8 mouse cellular contexts compared by ENCODE assay signal in the genomic region with DNA sequence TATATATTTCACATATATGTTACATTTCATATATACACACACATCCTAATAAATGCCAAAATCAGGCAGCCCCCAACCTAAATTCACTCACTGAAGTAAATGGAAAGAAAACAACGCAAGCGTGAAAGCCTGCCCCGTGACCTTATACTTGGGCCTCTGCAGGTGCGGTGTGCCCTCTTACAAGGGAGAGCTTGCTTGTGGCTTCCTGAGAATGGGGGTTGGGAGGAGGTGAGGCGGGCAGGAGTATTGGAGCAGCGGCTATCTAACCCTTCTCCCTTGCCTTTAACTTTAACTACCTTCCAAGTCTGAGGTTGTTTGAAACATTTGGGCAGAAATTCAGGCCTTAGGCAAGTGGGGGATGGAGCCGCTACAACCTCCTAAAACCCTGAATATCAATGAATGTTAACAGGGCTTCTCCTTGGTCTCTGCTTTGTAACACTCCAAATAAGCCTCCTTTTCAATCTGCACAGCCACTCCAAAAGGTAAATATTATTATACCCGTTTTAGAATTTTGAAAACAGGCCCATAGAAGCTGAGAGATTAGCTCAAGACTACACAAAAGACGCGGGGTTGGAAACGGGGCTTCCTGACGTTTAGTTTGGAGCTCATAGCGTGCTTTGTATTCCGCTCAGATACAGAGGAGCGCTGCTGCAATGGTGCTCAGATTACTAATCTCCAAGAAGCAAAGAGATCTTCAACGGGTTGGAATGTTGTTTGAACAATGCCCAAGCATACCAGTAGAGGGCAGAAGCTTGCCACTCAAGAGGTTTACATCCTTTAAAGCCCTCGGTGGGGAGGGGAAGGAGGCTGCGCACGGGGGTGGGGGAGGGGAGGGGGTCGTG. TPM values are rescaled to one million over a fixed set of nuclear protein-coding genes. Genes with fewer than 3 reads are reported as not detected.
A peak's percentile ranks its signal among the peaks of the same experiment; 100 is the strongest.
DNase-seq lines count a peak whose midpoint lies in the region; ATAC-seq lines count a peak whose summit lies in the region.

No protein-coding gene starts in this region.

- 0 out of 2 replicates have a peak, but pooled peaks cover 3% of the 10 kb centered on the region for H3K9me3 ChIP-seq in embryonic facial prominence, embryonic 14.5 days (ENCODE audit: control insufficient read depth, low read length)
- no peaks in the 10 kb centered on the region for H3K9me3 ChIP-seq in heart, embryonic 12.5 days (replicated peaks)
- no peaks in the 10 kb centered on the region for H3K9me3 ChIP-seq in kidney, embryonic 14.5 days (ENCODE audit: control insufficient read depth, low read length)
- H3K9me3 ChIP-seq in limb, embryonic 13.5 days = no peaks in the 10 kb centered on the region

- no peak overlapping the region for H3K9ac ChIP-seq in embryonic facial prominence, embryonic 14.5 days (ENCODE audit: low read depth, low read length)
- H3K9ac ChIP-seq in heart, embryonic 12.5 days = no peak overlapping the region
- no peak overlapping the region for H3K9ac ChIP-seq in kidney, embryonic 14.5 days (ENCODE audit: low read depth, low read length)
- H3K9ac ChIP-seq in limb, embryonic 13.5 days = no peak overlapping the region

- DNase-seq in CD4-positive, CD25-positive, alpha-beta regulatory T cell, adult 2 months (ENCODE audit: low read depth, low spot score) = peak; percentile 88
- DNase-seq in adrenal gland, postnatal 36 days = peak; percentile 33 to 72
- DNase-seq in embryonic facial prominence, embryonic 14.5 days (ENCODE audit: low spot score) = peak; percentile 89
- DNase-seq in neural tube, embryonic 10.5 days (ENCODE audit: extremely low spot score, low spot score) = peak; percentile 66
- DNase-seq in telencephalon, adult 2 months (ENCODE audit: low read depth, low spot score) = peak; percentile 76

- H3K4me3 ChIP-seq in embryonic facial prominence, embryonic 14.5 days (ENCODE audit: low read depth, low read length) = no peak overlapping the region
- no peak overlapping the region for H3K4me3 ChIP-seq in heart, embryonic 12.5 days
- H3K4me3 ChIP-seq in kidney, embryonic 14.5 days (ENCODE audit: low read length) = no peak overlapping the region
- H3K4me3 ChIP-seq in limb, embryonic 13.5 days = no peak overlapping the region

- peak overlapping the region; percentile 31; the same call in 1 of the 2 replicates for H3K4me2 ChIP-seq in embryonic facial prominence, embryonic 14.5 days (ENCODE audit: low read depth, low read length)
- peak overlapping the region; percentile 38; the same call in 1 of the 2 replicates for H3K4me2 ChIP-seq in heart, embryonic 12.5 days
- 0 out of 2 replicates have a peak overlapping the region, but pooled peaks have one; percentile 6 for H3K4me2 ChIP-seq in kidney, embryonic 14.5 days (replicated peaks; ENCODE audit: low read depth, low read length)
- H3K4me2 ChIP-seq in limb, embryonic 13.5 days (replicated peaks) = peak overlapping the region; percentile 16; the same call in 1 of the 2 replicates

- no peak overlapping the region; the same call in 1 of the 2 replicates for H3K27ac ChIP-seq in embryonic facial prominence, embryonic 14.5 days (replicated peaks; ENCODE audit: low read depth, low read length)
- H3K27ac ChIP-seq in heart, embryonic 12.5 days (ENCODE audit: poor library complexity, severe bottlenecking) = no peak overlapping the region
- H3K27ac ChIP-seq in kidney, embryonic 14.5 days (ENCODE audit: low read depth, low read length) = no peak overlapping the region
- no peak overlapping the region for H3K27ac ChIP-seq in limb, embryonic 13.5 days

- WGBS in embryonic facial prominence, embryonic 14.5 days = 19% methylated on average over 17 of the region's 20 CpGs
- WGBS in heart, embryonic 12.5 days = 22% methylated on average over 20 of the region's 20 CpGs
- 20% methylated on average over 19 of the region's 20 CpGs for WGBS in kidney, embryonic 14.5 days
- WGBS in limb, embryonic 13.5 days = 21% methylated on average over 20 of the region's 20 CpGs

- no peaks in the 10 kb centered on the region for H3K36me3 ChIP-seq in embryonic facial prominence, embryonic 14.5 days (ENCODE audit: control insufficient read depth, insufficient read depth, low read length)
- H3K36me3 ChIP-seq in heart, embryonic 12.5 days = no peaks in the 10 kb centered on the region
- no peaks in the 10 kb centered on the region for H3K36me3 ChIP-seq in kidney, embryonic 14.5 days (ENCODE audit: control insufficient read depth, insufficient read depth, low read length)
- H3K36me3 ChIP-seq in limb, embryonic 13.5 days = no peaks in the 10 kb centered on the region

- no peaks in the 10 kb centered on the region; the same call in 1 of the 2 replicates for H3K4me1 ChIP-seq in embryonic facial prominence, embryonic 14.5 days (ENCODE audit: control insufficient read depth, insufficient read depth, low read length)
- peaks cover 9% of the 10 kb centered on the region for H3K4me1 ChIP-seq in heart, embryonic 12.5 days (replicated peaks)
- H3K4me1 ChIP-seq in kidney, embryonic 14.5 days (ENCODE audit: control insufficient read depth, insufficient read depth, low read length) = peaks cover 8% of the 10 kb centered on the region; the same call in 1 of the 2 replicates
- H3K4me1 ChIP-seq in limb, embryonic 13.5 days = peaks cover 5% of the 10 kb centered on the region

- no peaks in the 10 kb centered on the region for H3K27me3 ChIP-seq in embryonic facial prominence, embryonic 14.5 days (replicated peaks; ENCODE audit: control insufficient read depth, insufficient read depth, low read length)
- no peaks in the 10 kb centered on the region for H3K27me3 ChIP-seq in heart, embryonic 12.5 days (replicated peaks)
- no peaks in the 10 kb centered on the region for H3K27me3 ChIP-seq in kidney, embryonic 14.5 days (ENCODE audit: control insufficient read depth, insufficient read depth, low read length)
- no peaks in the 10 kb centered on the region for H3K27me3 ChIP-seq in limb, embryonic 13.5 days

- peak; percentile 70; the same call in 1 of the 2 replicates for ATAC-seq in embryonic facial prominence, embryonic 14.5 days (ENCODE audit: low read depth)
- 0 out of 2 replicates have a peak, but pooled peaks have one; percentile 18 for ATAC-seq in heart, embryonic 12.5 days (ENCODE audit: insufficient number of reproducible peaks, low FRiP score)
- peak; percentile 62; the same call in 1 of the 2 replicates for ATAC-seq in kidney, embryonic 14.5 days (ENCODE audit: low FRiP score, low TSS enrichment)
- ATAC-seq in limb, embryonic 13.5 days (ENCODE audit: low FRiP score, low read depth) = 0 out of 2 replicates have a peak, but pooled peaks have one; percentile 28

RNA-seq across cellular contexts. Expression of gene Lbh, which starts 28.3 kb away (rescaled TPM):
- total RNA-seq in adrenal gland, postnatal 36 days (2021) = 10 to 100 TPM; 24.2 to 29.8 TPM
- 3.2 and 3.5 TPM in 2 replicates for polyA plus RNA-seq in embryonic facial prominence, embryonic 14.5 days (2014; fragmentation: Nextera tagmentation; extraction: Ambion mirVana)
- polyA plus RNA-seq in heart, embryonic 12.5 days (2016; fragmentation: Nextera tagmentation; extraction: Ambion mirVana) = 22.6 and 23.7 TPM in 2 replicates
- polyA plus RNA-seq in kidney, embryonic 14.5 days (2014; fragmentation: Nextera tagmentation; extraction: Ambion mirVana) = 10.5 and 14.2 TPM in 2 replicates
- 3.2 and 3.5 TPM in 2 replicates for polyA plus RNA-seq in limb, embryonic 13.5 days (2015; fragmentation: Nextera tagmentation; extraction: Ambion mirVana)

RNA-seq across cellular contexts. Expression of gene Ypel5, which starts 53.5 kb away (rescaled TPM):
- total RNA-seq in adrenal gland, postnatal 36 days (2021) = 10 to 100 TPM; 73.2 to 75.3 TPM
- polyA plus RNA-seq in embryonic facial prominence, embryonic 14.5 days (2014; fragmentation: Nextera tagmentation; extraction: Ambion mirVana) = 53.9 and 55.2 TPM in 2 replicates
- 75.0 and 75.6 TPM in 2 replicates for polyA plus RNA-seq in heart, embryonic 12.5 days (2016; fragmentation: Nextera tagmentation; extraction: Ambion mirVana)
- polyA plus RNA-seq in kidney, embryonic 14.5 days (2014; fragmentation: Nextera tagmentation; extraction: Ambion mirVana) = 42.5 and 43.5 TPM in 2 replicates
- polyA plus RNA-seq in limb, embryonic 13.5 days (2015; fragmentation: Nextera tagmentation; extraction: Ambion mirVana) = 49.6 and 51.6 TPM in 2 replicates

Comparison
In these comparisons a context has a peak if more than half of its experiments do, and no peak if none do; other contexts are left out.
1. ATAC-seq: peak in every context shown above with its lines; median percentile 70 in embryonic facial prominence, embryonic 14.5 days; 62 in kidney, embryonic 14.5 days; 28 in limb, embryonic 13.5 days; 18 in heart, embryonic 12.5 days.